Mouse (Mus musculus) heart, embryonic 14.5 days (tissue): Measurements from ENCODE around the gene Stmn1. TPM values are rescaled to one million over a fixed set of nuclear protein-coding genes. Genes with fewer than 3 reads are reported as not detected.
A peak's percentile ranks its signal among the peaks of the same experiment; 100 is the strongest.
"Not testable (repeated sequence)": the region's sequence is repeated elsewhere in the genome, so short reads cannot be mapped to it uniquely, and the experiment has no call there.

Experiments
- ATAC-seq: fragments of 200-750 bp; cut with Nextera tagmentation; 2 replicates; pipeline ENCODE4 v1.8.0; 2017; ENCODE audit warnings: low read depth, moderate TSS enrichment; ENCODE audit not compliant: insufficient number of reproducible peaks, insufficient read depth, low FRiP score
- H3K27ac ChIP-seq, 2 experiments: fragments of 200-500 bp in 1 of 2; fragments of 300-500 bp in 1 of 2; sonication (generic) in 1 of 2; replicated peaks in 1 of 2; 2 replicates each; pipeline ENCODE4 v1.5.1; 2012 to 2014; ENCODE audit warnings: low read depth in 2 of 2, low read length in 2 of 2, control low read depth in 1 of 2, mild to moderate bottlenecking in 1 of 2, mixed read lengths in 1 of 2; ENCODE audit not compliant: control insufficient read depth in 1 of 2, insufficient read depth in 1 of 2
- H3K27me3 ChIP-seq: fragments of 300-500 bp; sonication (generic); 2 replicates; pipeline ENCODE4 v1.6.1; 2014; ENCODE audit warnings: mild to moderate bottlenecking, low read length, control low read depth; ENCODE audit not compliant: control insufficient read depth, insufficient read depth
- H3K36me3 ChIP-seq: fragments of 300-500 bp; sonication (generic); 2 replicates; pipeline ENCODE4 v1.6.1; 2014; ENCODE audit warnings: mild to moderate bottlenecking, control low read depth, low read length, mixed read lengths; ENCODE audit not compliant: control insufficient read depth, insufficient read depth
- H3K4me1 ChIP-seq, 2 experiments: fragments of 200-500 bp in 1 of 2; fragments of 300-500 bp in 1 of 2; sonication (generic) in 1 of 2; 2 replicates each; pipeline ENCODE4 v1.6.1; 2012 to 2014; ENCODE audit warnings: low read length in 2 of 2, control low read depth in 1 of 2, mixed read lengths in 1 of 2; ENCODE audit not compliant: control insufficient read depth in 2 of 2, insufficient read depth in 2 of 2
- H3K4me2 ChIP-seq: fragments of 300-500 bp; sonication (generic); 2 replicates; pipeline ENCODE4 v1.6.1; 2014; ENCODE audit warnings: mild to moderate bottlenecking, low read length
- H3K4me3 ChIP-seq, 2 experiments: fragments of 200-500 bp in 1 of 2; fragments of 300-500 bp in 1 of 2; sonication (generic) in 1 of 2; 2 replicates each; pipeline ENCODE4 v1.5.1; 2012 to 2014; ENCODE audit warnings: low read length in 2 of 2, mild to moderate bottlenecking in 2 of 2, control low read depth in 1 of 2, low read depth in 1 of 2, moderate library complexity in 1 of 2; ENCODE audit not compliant: control insufficient read depth in 1 of 2, insufficient read depth in 1 of 2
- H3K9ac ChIP-seq: fragments of 300-500 bp; sonication (generic); 2 replicates; pipeline ENCODE4 v1.6.1; 2014; ENCODE audit warnings: mild to moderate bottlenecking, low read length
- H3K9me3 ChIP-seq: fragments of 300-500 bp; sonication (generic); 2 replicates; pipeline ENCODE4 v1.6.1; 2016; ENCODE audit warnings: low read length, control low read depth; ENCODE audit not compliant: control insufficient read depth
- WGBS: fragments of 180-500 bp; shearing (Covaris S2); extraction: QIAGEN DNeasy Blood & Tissue Kit; methylation state at CpG from one replicate; pipeline ENCODE4 v1.1.7; 2014; 5-methylcytosine and 5-hydroxymethylcytosine counted together
- polyA plus RNA-seq: library from polyadenylated mRNA; unstranded; fragments of >200 nt; fragmentation: Nextera tagmentation; extraction: Ambion mirVana; gene quantifications from 2 replicates; pipeline ENCODE4 v1.2.1, GENCODE M21; 2014

Stmn1 gene
- polyA plus RNA-seq, 1 experiment from 2014 or later, result 977 TPM

DNA sequence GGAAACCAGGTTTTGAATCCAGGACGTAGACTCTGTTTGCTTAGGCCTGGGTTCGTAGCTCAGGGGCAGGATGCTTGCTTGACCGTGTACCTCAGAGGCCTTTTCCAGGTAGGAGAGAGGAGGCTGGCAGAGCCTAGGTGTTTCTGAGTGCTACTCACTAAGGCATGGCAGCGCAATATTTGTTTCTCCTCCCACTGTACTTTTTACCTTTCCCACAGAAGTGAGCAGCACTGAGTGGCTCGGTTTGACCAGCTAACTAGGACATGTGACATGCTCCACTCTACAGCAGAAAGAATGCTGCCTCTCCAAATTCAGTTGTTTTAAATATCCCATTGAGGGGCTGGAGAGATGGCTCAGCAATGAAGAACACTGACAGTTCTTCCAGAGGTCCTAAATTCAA lies 20.1 kb downstream of the Stmn1 start:
- Histone ChIP-seq H3K9ac (no peak overlapping the region), H3K27me3 (no peaks in the 10 kb centered on the region), H3K27ac (no peak overlapping the region), H3K4me3 (no peak overlapping the region), H3K4me1 (peaks cover 0 to 2% of the 10 kb centered on the region in 2 experiments; a peak in 1 of 4 replicates), H3K9me3 (peaks cover 3% of the 10 kb centered on the region; the same call in 1 of the 2 replicates), H3K36me3 (no peaks in the 10 kb centered on the region), H3K4me2 (no peak overlapping the region)
- 86% methylated on average over 5 of the region's 5 CpGs for WGBS
- no peak for ATAC-seq

- no peak overlapping the region for H3K4me3 ChIP-seq
- no peak overlapping the region for H3K9ac ChIP-seq
- peaks cover 9 to 10% of the 10 kb centered on the region in 2 experiments for H3K4me1 ChIP-seq
- ATAC-seq, result no peak
- no peak overlapping the region for H3K4me2 ChIP-seq
- no peaks in the 10 kb centered on the region for H3K36me3 ChIP-seq
- peaks cover 3% of the 10 kb centered on the region; the same call in 1 of the 2 replicates for H3K9me3 ChIP-seq
- WGBS, result 74% methylated on average over 11 of the region's 11 CpGs
- H3K27me3 ChIP-seq, result no peaks in the 10 kb centered on the region
- H3K27ac ChIP-seq, result no peak overlapping the region
These were observed 22.0 kb downstream of the Stmn1 start for GRCm38 (mm10) chr4:134489986-134490665.

DNA sequence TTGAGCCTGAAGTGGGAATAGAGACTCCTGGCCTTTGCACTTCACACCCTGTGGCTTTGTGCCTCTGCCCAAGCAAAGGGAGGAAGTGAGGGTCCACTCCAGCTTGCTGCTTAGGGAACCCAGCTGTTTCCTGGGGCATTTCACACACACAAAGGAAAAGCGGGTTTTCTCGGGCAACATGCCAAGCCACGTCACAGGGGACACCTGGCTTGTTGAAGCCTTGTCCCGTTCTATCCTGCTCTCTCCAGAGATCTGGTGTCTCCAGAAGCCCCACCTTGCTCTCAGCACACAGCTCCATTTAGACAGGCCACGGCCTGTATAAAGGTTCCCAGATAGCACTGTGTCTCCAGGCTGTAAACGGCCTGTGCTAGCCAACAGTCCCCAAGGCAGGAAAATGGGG lies 23.6 kb downstream of the Stmn1 start:
- no peaks in the 10 kb centered on the region for H3K36me3 ChIP-seq
- H3K27me3 ChIP-seq, result no peaks in the 10 kb centered on the region
- H3K4me1 ChIP-seq, result peaks cover 23 to 25% of the 10 kb centered on the region in 2 experiments
- peaks cover 3% of the 10 kb centered on the region; the same call in 1 of the 2 replicates for H3K9me3 ChIP-seq
- ATAC-seq, result no peak
- H3K27ac ChIP-seq, result no peak overlapping the region
- no peak overlapping the region for H3K4me2 ChIP-seq
- 59% methylated on average over 6 of the region's 6 CpGs for WGBS
- no peak overlapping the region for H3K9ac ChIP-seq
- H3K4me3 ChIP-seq, result no peak overlapping the region

DNA sequence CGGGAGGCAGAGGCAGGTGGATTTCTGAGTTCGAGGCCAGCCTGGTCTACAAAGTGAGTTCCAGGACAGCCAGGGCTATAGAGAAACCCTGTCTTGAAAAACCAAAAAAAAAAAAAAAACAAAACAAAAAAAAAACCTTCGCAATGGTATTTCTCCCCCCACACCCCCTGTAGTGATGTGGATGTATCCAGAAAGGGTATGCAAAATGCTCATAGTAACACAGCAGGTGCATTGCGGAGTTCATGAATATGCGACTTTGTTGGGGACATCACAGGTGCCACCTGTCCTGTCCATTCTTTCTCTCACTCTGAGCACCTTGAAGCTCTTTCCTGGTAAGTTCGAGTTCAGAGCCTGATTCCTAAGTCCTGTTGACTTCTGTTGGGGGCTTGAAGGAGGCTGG lies 26.0 kb downstream of the Stmn1 start:
- not testable (repeated sequence) for H3K36me3 ChIP-seq, H3K9me3 ChIP-seq, H3K4me3 ChIP-seq, H3K4me2 ChIP-seq, ATAC-seq, H3K27me3 ChIP-seq, H3K9ac ChIP-seq
- Histone ChIP-seq H3K27ac (0 out of 4 replicates have a peak overlapping the region, but pooled peaks of 1 of the 2 experiments have one; percentile 82), H3K4me1 (peaks cover 38 to 44% of the 10 kb centered on the region in 2 experiments)
- 91% methylated on average over 6 of the region's 6 CpGs for WGBS

- Histone ChIP-seq H3K36me3 (no peaks in the 10 kb centered on the region), H3K4me2 (no peak overlapping the region), H3K4me3 (no peak overlapping the region), H3K9me3 (peaks cover 3% of the 10 kb centered on the region; the same call in 1 of the 2 replicates), H3K27ac (peak overlapping the region; percentile 21 to 82; a peak in 3 of 4 replicates), H3K4me1 (peaks cover 38 to 44% of the 10 kb centered on the region in 2 experiments), H3K9ac (0 out of 2 replicates have a peak overlapping the region, but pooled peaks have one; percentile 8), H3K27me3 (no peaks in the 10 kb centered on the region)
- peak; percentile 25; the same call in 1 of the 2 replicates for ATAC-seq
- WGBS, result 41% methylated on average over 16 of the region's 16 CpGs
These were observed 26.8 kb downstream of the Stmn1 start for GRCm38 (mm10) chr4:134494780-134495545.

GRCm38 (mm10) chr4:134495546-134495923 lies 27.4 kb downstream of the Stmn1 start:
- Histone ChIP-seq H3K9ac (no peak overlapping the region), H3K27me3 (no peaks in the 10 kb centered on the region), H3K36me3 (no peaks in the 10 kb centered on the region), H3K27ac (peak overlapping the region; percentile 21 to 82; a peak in 3 of 4 replicates), H3K4me2 (no peak overlapping the region), H3K4me3 (no peak overlapping the region), H3K9me3 (peaks cover under 1% of the 10 kb centered on the region; the same call in 1 of the 2 replicates), H3K4me1 (peaks cover 38 to 44% of the 10 kb centered on the region in 2 experiments)
- WGBS, result 61% methylated on average over 5 of the region's 5 CpGs
- ATAC-seq, result no peak

DNA sequence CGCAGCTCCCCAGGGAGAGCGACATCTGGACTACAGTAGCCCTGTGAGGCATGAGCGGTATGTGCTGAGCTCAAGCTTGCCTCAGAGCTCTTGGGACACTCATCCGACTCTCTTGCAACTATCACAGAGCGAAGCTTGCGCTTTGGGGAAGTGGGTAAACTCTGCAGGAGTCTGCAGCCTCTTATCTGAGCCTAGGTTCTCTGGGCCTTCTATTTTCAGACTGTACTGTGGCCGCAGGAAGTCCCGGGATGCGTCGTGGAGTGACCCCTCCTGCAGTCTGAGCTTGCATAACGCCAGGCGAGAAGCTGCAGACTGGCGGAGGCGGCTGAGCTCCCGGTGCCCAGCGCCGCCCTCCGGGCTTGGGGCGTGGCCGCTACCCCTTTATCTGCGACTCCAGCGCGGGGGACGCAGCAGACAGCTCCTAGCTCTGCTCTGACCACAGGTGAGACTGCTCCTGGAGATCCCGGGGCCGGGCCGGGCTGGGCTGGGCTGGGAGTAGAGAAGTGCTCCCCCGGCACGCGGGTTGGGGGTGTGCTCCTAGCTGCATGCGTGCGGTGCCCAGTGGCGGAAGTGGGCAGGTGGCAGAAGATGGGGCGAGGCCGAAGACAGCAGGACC lies 28.6 kb downstream of the Stmn1 start, which contains the start of gene Paqr7:
Paqr7 (plus strand) TSS at position 103 of the 616 bp plus-strand sequence.
- Histone ChIP-seq H3K27ac (peak within 1 kb of the TSS; percentile 82 to 88), H3K4me2 (peak within 1 kb of the TSS; percentile 87), H3K4me3 (peak within 1 kb of the TSS; percentile 49 to 57), H3K9ac (peak within 1 kb of the TSS; percentile 76), H3K4me1 (peaks cover 38 to 44% of the 10 kb centered on the region in 2 experiments), H3K9me3 (no peaks in the 10 kb centered on the region), H3K27me3 (no peaks in the 10 kb centered on the region), H3K36me3 (no peaks in the 10 kb centered on the region)
- peak; percentile 65 for ATAC-seq
- WGBS, result 1% methylated on average over 35 of the region's 35 CpGs
